Mouse (Mus musculus): ENCODE data around the gene Ipo8. TPM values are rescaled to one million over a fixed set of nuclear protein-coding genes. Genes with fewer than 3 reads are reported as not detected.

The Ipo8 gene
- polyA plus RNA-seq, 1 experiment from 2014 or later = 13.5 TPM

DNA sequence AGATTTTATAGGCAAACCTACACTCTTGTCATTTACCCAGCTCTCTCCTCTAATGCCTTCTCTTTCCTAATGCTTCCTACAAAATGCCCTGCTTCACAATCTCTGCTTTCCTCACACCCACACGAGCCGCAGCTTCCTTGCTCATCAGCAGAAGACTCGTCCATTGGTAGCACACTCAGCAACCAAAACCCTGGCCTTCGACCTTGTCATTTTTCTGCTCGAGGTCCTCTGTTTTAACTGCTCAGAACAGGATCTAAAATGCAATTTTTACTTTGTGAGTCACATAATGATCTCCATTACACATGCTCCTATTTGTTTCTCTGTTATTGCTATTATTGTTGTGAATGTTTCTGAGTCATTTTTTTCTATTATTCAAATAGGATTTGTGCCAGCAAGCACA lies 45.1 kb downstream of the Ipo8 start:
- Histone ChIP-seq H3K4me3 (ENCODE audit: inconsistent target) (no peak overlapping the region), H3K27ac (no peak overlapping the region), H3K79me2 (ENCODE audit: inconsistent target) (no peaks in the 10 kb centered on the region), H3K36me3 (ENCODE audit: inconsistent target) (peaks cover 33% of the 10 kb centered on the region)
- 90% methylated on average over 5 of the region's 5 CpGs for WGBS (ENCODE audit: missing documents)

GRCm38 (mm10) chr6:148784418-148784817 lies 46.8 kb downstream of the Ipo8 start:
- WGBS (ENCODE audit: missing documents) = 93% methylated on average over 9 of the region's 9 CpGs
- peaks cover 27% of the 10 kb centered on the region for H3K36me3 ChIP-seq (ENCODE audit: inconsistent target)
- H3K79me2 ChIP-seq (ENCODE audit: inconsistent target) = no peaks in the 10 kb centered on the region
- no peak overlapping the region for H3K27ac ChIP-seq
- H3K4me3 ChIP-seq (ENCODE audit: inconsistent target) = no peak overlapping the region

GRCm38 (mm10) chr6:148776236-148776635 lies 55.0 kb downstream of the Ipo8 start:
- Histone ChIP-seq H3K27ac (no peak overlapping the region), H3K4me3 (ENCODE audit: inconsistent target) (no peak overlapping the region), H3K79me2 (ENCODE audit: inconsistent target) (no peaks in the 10 kb centered on the region), H3K36me3 (ENCODE audit: inconsistent target) (peaks cover 29% of the 10 kb centered on the region; the same call in 1 of the 2 replicates)
- whole genome bisulfite sequencing (ENCODE audit: missing documents) = 92% methylated on average over 1 of the region's 2 CpGs

DNA sequence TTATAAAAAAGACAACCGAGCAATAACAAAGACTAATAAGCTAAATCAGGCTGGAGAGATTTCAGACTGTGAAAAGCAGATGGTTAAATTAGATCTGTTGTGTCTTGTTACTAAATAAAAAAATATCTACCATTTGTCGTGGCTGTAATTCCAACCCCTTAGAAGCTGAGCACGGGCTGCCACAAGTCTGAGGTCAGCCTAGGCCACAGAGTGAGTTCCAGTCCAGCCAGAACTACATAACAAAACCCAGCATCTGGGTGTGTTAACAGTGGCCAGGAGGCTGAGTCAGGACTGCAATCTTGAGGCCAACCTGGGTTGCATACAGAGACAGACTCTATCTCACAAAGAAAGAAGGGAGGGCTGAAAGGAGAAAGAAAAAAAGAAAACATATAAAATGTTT lies 59.8 kb downstream of the Ipo8 start:
- Histone ChIP-seq H3K4me3 (ENCODE audit: inconsistent target) (no peak overlapping the region), H3K36me3 (ENCODE audit: inconsistent target) (peaks cover 26% of the 10 kb centered on the region; the same call in 1 of the 2 replicates), H3K79me2 (ENCODE audit: inconsistent target) (no peaks in the 10 kb centered on the region), H3K27ac (no peak overlapping the region)
- 94% methylated on average over 3 of the region's 3 CpGs for WGBS (ENCODE audit: missing documents)

- no peaks in the 10 kb centered on the region for H3K79me2 ChIP-seq (ENCODE audit: inconsistent target)
- no peak overlapping the region for H3K4me3 ChIP-seq (ENCODE audit: inconsistent target)
- H3K36me3 ChIP-seq (ENCODE audit: inconsistent target) = peaks cover 9% of the 10 kb centered on the region; the same call in 1 of the 2 replicates
- 94% methylated on average over 12 of the region's 12 CpGs for WGBS (ENCODE audit: missing documents)
- no peak overlapping the region for H3K27ac ChIP-seq
Measured at GRCm38 (mm10) chr6:148768419-148768818, 62.8 kb downstream of the Ipo8 start.

- Histone ChIP-seq H3K79me2 (ENCODE audit: inconsistent target) (no peaks in the 10 kb centered on the region), H3K36me3 (ENCODE audit: inconsistent target) (no peaks in the 10 kb centered on the region; the same call in 1 of the 2 replicates), H3K27ac (no peak overlapping the region), H3K4me3 (ENCODE audit: inconsistent target) (no peak overlapping the region)
Measured at GRCm38 (mm10) chr6:148767228-148767627, 64.0 kb downstream of the Ipo8 start.

GRCm38 (mm10) chr6:148761967-148762712 lies 69.1 kb downstream of the Ipo8 start:
- Histone ChIP-seq H3K79me2 (ENCODE audit: inconsistent target) (no peaks in the 10 kb centered on the region), H3K27ac (no peak overlapping the region), H3K36me3 (ENCODE audit: inconsistent target) (no peaks in the 10 kb centered on the region), H3K4me3 (ENCODE audit: inconsistent target) (no peak overlapping the region)
- WGBS (ENCODE audit: missing documents) = 64% methylated on average over 3 of the region's 3 CpGs

- Histone ChIP-seq H3K4me3 (ENCODE audit: inconsistent target) (no peak overlapping the region), H3K36me3 (ENCODE audit: inconsistent target) (no peaks in the 10 kb centered on the region), H3K27ac (no peak overlapping the region), H3K79me2 (ENCODE audit: inconsistent target) (no peaks in the 10 kb centered on the region)
- 30% methylated on average over 4 of the region's 4 CpGs for whole genome bisulfite sequencing (ENCODE audit: missing documents)
Measured at GRCm38 (mm10) chr6:148761475-148761874, 69.8 kb downstream of the Ipo8 start.

- Histone ChIP-seq H3K27ac (no peak overlapping the region), H3K36me3 (ENCODE audit: inconsistent target) (no peaks in the 10 kb centered on the region), H3K79me2 (ENCODE audit: inconsistent target) (no peaks in the 10 kb centered on the region), H3K4me3 (ENCODE audit: inconsistent target) (no peak overlapping the region)
- 100% methylated on average over 1 of the region's 1 CpGs for WGBS (ENCODE audit: missing documents)
Measured at GRCm38 (mm10) chr6:148756535-148756934, 74.7 kb downstream of the Ipo8 start.

- H3K27ac ChIP-seq = no peak overlapping the region
- H3K79me2 ChIP-seq (ENCODE audit: inconsistent target) = no peaks in the 10 kb centered on the region
- H3K36me3 ChIP-seq (ENCODE audit: inconsistent target) = no peaks in the 10 kb centered on the region
- H3K4me3 ChIP-seq (ENCODE audit: inconsistent target) = no peak overlapping the region
- 93% methylated on average over 2 of the region's 2 CpGs for WGBS (ENCODE audit: missing documents)
Measured at GRCm38 (mm10) chr6:148751400-148751799, 79.9 kb downstream of the Ipo8 start.

GRCm38 (mm10) chr6:148750183-148750582 lies 81.1 kb downstream of the Ipo8 start:
- H3K79me2 ChIP-seq (ENCODE audit: inconsistent target) = no peaks in the 10 kb centered on the region
- no peaks in the 10 kb centered on the region for H3K36me3 ChIP-seq (ENCODE audit: inconsistent target)
- H3K27ac ChIP-seq = no peak overlapping the region
- H3K4me3 ChIP-seq (ENCODE audit: inconsistent target) = no peak overlapping the region
- WGBS (ENCODE audit: missing documents) = 83% methylated on average over 3 of the region's 3 CpGs

- WGBS (ENCODE audit: missing documents) = 88% methylated on average over 8 of the region's 8 CpGs
- Histone ChIP-seq H3K36me3 (ENCODE audit: inconsistent target) (no peaks in the 10 kb centered on the region), H3K4me3 (ENCODE audit: inconsistent target) (no peak overlapping the region), H3K79me2 (ENCODE audit: inconsistent target) (no peaks in the 10 kb centered on the region), H3K27ac (no peak overlapping the region)
Measured at GRCm38 (mm10) chr6:148740521-148741226, 90.6 kb downstream of the Ipo8 start.

DNA sequence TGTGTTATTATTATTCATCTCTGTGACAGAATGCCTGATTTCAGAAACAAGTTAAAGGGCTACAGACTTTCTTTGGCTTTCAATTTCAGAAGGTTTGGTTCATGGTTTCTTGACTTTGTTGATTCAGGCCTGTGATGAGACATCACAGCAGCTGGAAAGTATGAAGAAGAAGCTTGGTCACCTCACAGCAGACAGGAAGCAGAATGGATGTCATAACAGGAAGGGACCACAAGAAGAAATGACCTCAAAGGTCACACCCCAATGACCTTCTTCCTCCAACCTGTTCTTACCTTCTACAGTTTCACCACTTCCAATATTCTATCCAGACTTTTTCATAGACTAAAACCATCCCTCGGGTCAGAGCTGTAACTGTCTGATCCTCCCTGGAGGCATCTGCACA lies 94.9 kb downstream of the Ipo8 start:
- Histone ChIP-seq H3K36me3 (ENCODE audit: inconsistent target) (no peaks in the 10 kb centered on the region), H3K4me3 (ENCODE audit: inconsistent target) (no peak overlapping the region), H3K27ac (no peak overlapping the region), H3K79me2 (ENCODE audit: inconsistent target) (no peaks in the 10 kb centered on the region)
- 89% methylated on average over 1 of the region's 1 CpGs for WGBS (ENCODE audit: missing documents)

DNA sequence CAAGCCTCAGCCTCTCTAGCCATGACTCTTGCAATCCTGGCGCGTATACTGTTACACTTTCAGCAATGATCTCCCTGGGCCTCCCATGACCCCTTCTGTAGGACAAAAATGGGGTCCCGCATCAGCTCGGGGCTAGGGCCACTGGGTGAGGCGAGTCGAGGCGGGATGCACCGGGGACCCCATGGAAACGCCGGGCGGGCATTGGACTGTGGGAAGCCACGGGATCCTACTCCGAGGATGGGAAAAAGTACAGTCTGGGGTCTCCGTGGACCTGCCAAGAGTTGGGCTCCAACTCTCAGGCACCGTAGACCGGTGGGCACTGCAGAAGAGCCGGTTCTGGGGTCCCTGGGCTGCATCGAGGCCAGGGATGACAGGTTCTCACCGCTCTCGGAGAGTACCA lies 97.3 kb downstream of the Ipo8 start:
- Histone ChIP-seq H3K27ac (no peak overlapping the region), H3K4me3 (ENCODE audit: inconsistent target) (no peak overlapping the region), H3K36me3 (ENCODE audit: inconsistent target) (no peaks in the 10 kb centered on the region), H3K79me2 (ENCODE audit: inconsistent target) (no peaks in the 10 kb centered on the region)
- 91% methylated on average over 20 of the region's 20 CpGs for WGBS (ENCODE audit: missing documents)

DNA sequence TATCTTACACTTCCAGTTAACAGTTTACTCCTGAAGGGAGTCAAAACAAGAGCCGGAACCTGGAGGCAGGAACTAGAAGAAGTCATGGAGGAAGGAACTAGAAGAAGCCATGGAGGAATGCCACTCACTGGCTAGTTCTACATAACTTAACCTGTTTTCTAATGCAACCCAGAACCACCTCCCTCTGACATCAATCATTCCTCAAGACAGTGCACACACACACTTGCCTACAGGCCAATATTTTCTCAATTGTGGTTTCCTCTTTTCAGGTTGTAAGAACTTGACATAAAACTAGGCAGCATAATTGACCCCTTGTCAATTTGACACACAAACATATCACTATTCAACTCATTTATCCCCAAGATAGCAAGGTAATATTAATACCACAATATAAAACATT lies 98.3 kb downstream of the Ipo8 start:
- 41% methylated on average over 1 of the region's 1 CpGs for WGBS (ENCODE audit: missing documents)
- Histone ChIP-seq H3K79me2 (ENCODE audit: inconsistent target) (no peaks in the 10 kb centered on the region), H3K36me3 (ENCODE audit: inconsistent target) (no peaks in the 10 kb centered on the region), H3K27ac (no peak overlapping the region), H3K4me3 (ENCODE audit: inconsistent target) (no peak overlapping the region)
